Mouse (Mus musculus): ENCODE measurements at regions not wholly inside any gene's neighbourhood (a gene's known extent, or its start where the extent isn't known, plus 50 kb on each side); places are given as distances from the start of the nearest gene placed in this dataset.

DNA sequence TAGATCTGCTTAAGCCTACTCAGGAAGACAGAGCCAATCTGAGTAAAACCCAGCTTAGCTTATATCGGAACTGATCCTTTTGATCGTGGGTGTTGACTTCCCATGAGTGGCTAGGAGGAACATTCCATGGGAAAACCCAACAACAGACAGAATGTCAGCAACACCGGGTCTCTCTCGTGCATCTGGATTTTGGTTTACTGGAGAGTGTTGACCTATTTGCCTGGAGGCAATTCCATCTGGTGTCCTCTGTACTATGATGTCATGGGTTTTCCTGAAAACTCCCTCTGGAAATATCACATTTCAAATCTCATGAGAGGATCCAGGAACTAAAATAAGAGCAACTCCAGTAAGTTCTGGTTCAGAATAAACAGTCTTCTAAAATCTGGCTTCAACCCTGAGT is 188.5 kb downstream of the Pfkfb3 start:
- no peak for DNase-seq (ENCODE audit: extremely low spot score in 1 of 2, low spot score in 2 of 2)
- intact Hi-C loops (cut with DNase I), result no loop called here

DNA sequence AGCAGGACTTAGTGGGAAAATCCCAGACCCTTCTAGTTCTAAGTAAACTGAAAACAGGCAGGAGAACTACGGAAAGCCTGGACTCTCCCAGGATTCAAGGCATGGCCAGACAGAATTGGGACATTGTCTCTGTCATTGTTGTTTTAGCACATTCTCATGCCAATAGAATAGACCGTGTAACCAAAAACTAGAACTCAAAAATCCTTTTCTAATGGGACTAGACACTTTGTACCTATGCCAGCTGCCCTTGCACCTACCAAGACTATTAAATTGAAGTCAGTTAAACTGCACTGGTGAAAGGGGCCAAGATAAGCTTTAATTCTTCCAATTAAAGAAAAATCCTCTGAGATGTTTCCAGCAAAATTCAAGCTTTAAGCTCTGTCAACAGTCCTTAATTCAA is 189.8 kb downstream of the Pfkfb3 start:
- DNase-seq (ENCODE audit: extremely low spot score in 1 of 2, low spot score in 2 of 2), result no peak
- intact Hi-C loops (cut with DNase I), result loop anchor here (5.0 kb wide), 1 partner anchor 118 kb away; no protein-coding TSS in a partner anchor

DNA sequence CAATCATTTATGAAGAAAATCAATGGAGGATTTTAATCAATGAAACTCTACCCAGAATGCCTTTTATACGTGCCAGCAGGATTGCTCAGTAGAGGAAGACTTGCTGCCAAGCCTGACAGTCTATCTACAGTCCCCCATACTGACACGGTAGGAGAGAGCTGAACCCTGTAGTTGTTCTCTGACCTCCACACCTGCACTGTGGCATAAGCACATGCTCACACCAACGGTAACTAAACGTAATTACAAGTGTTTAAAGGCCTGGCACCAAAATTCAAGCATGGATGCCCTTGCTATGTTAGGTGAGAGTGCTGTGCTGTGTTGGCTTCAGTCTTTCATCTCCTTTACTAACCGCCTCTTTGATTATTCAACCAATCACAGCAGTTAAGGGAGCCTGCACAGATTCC is 190.8 kb downstream of the Pfkfb3 start:
- DNase-seq (ENCODE audit: extremely low spot score in 1 of 2, low spot score in 2 of 2), result no peak

DNA sequence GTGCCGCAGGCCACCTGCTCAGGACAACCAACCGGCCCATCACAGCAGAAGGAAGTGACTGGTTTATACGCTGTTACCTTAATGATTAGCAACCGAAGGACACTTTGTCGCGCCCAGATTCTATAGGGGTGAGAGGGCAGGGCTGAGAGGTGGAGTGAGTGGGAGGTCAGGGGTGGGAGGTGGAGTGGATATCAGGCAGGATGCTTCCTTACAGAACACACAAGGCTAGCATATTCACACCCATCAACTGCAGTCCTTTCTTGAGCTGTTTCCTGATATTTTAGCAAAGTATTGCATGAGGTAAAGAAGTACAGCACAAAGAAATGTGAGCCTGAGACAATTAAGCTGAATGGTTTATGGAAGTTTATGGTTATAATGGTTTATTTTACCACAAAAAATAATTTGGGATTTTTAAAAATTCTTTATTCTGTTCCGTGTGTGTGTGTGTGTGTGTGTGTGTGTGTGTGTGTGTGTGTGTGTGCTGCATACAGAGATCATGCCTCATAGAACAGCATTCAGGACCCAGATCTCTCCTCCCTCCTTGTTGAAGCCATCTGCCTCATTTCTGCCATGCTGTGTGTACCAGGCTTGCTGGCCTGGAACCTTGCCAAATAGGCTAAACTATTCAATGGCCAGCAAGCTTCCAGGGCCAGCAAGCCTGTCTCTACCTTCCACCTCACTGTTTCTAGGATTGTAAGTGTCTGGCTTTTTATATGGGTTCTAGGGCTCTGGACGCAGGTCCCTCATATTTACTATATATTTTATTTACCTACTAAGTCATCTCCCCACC is 190.5 kb downstream of the Prkcq start:
- intact Hi-C loops (cut with DNase I), result loop anchor here (5.0 kb wide), 1 partner anchor 120 kb away; no protein-coding TSS in a partner anchor
- peak; percentile 38 to 44 for DNase-seq (ENCODE audit: extremely low spot score in 1 of 2, low spot score in 2 of 2)

More for the DNA sequence above, 190.8 kb downstream of the Pfkfb3 start:
- intact Hi-C loops (cut with DNase I), result loop anchor here (5.0 kb wide), 1 partner anchor 119 kb away; no protein-coding TSS in a partner anchor

DNA sequence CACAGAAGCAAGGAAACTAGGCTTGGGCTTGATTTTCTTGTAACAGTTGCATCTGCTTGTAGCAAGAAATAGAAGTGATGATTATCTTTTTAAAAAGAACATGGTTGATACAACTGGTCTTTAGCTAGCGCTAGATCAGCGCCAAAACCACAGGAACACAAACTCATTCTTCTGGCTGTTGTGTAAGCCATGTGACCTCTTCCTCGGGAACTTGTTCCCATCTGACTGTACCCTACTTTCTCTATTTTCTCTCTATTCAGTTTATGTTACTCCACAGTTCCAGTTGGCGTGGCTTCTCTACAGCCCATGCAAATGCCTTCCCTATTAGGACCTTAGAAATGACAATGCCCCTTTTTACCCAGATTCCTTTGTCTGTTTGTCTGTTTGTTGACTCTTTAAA is 187.4 kb downstream of the Prkcq start:
- DNase-seq (ENCODE audit: extremely low spot score in 1 of 2, low spot score in 2 of 2), result no peak
- intact Hi-C loops (cut with DNase I), result no loop called here

DNA sequence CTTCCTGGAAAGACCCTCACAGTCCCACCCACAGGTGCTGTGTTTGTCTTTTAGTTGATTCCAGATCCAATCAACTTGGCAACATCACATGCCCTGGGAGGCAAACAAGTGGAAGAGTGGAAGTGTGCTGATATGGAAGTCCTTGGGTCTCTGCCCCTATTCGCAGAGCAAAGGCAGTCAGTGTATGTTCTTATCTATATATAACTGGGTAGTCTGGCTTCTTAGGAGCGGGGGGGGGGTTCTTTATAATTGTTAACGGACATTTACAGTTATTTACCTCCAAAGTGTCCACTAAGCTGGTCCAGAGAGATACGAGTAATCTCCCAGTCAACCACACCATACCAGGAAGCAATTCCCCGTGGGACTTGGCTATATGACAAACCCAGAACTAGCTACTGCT is 184.8 kb downstream of the Prkcq start:
- intact Hi-C loops (cut with DNase I), result no loop called here
- no peak for DNase-seq (ENCODE audit: extremely low spot score in 1 of 2, low spot score in 2 of 2)

DNA sequence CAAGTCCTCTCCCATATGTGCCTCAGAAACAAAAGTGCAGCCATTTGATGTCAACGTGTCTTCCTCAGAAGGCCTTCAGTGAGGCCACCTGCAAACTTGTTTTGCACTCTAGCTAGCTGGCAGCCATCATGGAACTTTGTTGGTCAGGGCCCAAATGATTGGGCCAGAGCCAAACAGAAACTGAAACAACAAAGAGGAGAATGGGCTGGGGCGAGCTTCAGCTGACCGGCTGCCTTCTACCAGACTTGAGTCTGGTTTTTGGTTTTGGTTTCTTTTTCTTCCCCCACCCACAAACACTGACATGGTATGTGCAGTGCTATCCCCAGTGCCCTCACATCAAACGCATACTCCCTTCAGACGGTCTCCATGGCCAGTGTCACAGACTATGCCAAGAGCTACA is 183.7 kb downstream of the Prkcq start:
- intact Hi-C loops (cut with DNase I), result no loop called here
- no peak for DNase-seq (ENCODE audit: extremely low spot score in 1 of 2, low spot score in 2 of 2)

All from left cerebral cortex, postnatal 10 days (tissue).